Mouse (Mus musculus) lung, adult 2 months (tissue): ENCODE measurements around the gene She.

ENCODE experiments used
- CTCF ChIP-seq: fragments of 200-500 bp; IDR thresholded peaks from 2 replicates; pipeline ENCODE4 v1.5.1; 2011; ENCODE audit warnings: mild to moderate bottlenecking, low read length, control low read depth; ENCODE audit not compliant: insufficient read depth
- POLR2A ChIP-seq: fragments of 200-500 bp; IDR thresholded peaks from 2 replicates; pipeline ENCODE4 v1.6.1; 2011; ENCODE audit warnings: low read depth, mild to moderate bottlenecking, control low read depth, low read length, borderline replicate concordance; ENCODE audit errors: extremely low read depth

DNA sequence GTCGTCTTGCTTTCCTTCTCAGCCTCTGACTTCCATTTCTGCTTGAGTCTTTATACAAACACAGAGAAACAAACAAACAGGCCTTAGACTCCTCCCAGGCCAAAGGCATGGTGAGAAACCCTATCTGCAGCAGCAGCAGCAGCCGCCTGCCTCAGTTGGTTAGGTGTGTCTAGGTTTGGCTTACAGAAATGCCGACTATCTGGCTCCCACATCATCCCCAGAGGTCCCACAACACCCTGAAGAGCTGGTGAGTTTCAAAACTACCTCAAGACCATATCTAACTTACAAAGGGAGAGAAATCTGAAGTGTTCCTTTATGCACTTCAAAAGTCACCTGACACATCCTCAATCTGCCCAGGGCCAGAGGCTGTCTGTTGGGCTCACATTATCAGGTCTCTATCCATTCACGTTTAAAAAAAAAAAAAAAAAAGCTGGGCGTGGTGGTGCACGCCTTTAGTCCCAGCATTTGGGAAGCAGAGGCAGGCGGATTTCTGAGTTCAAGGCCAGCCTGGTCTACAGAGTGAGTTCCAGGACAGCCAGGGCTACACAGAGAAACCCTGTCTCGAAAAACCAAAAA, 40.3 kb downstream of the She start:
- TF ChIP-seq CTCF (no peak), POLR2A (no peak)
